In genomic region chr6:99204780-99205586, GRCm38 (mm10) we compare ENCODE assay signal across 8 mouse cellular contexts.
DNase-seq lines count a peak whose midpoint lies in the region; ATAC-seq and TF ChIP-seq lines count a peak whose summit lies in the region.

No protein-coding gene starts in this region.

- no peaks in the 10 kb centered on the region for H3K27me3 ChIP-seq in liver, adult 2 months (ENCODE audit: control insufficient read depth, insufficient read depth, low read length)
- H3K27me3 ChIP-seq in limb, embryonic 13.5 days, result no peaks in the 10 kb centered on the region
- H3K27me3 ChIP-seq in splenic B cell, adult 2 months (ENCODE audit: control insufficient read depth, insufficient read depth, low read length, poor library complexity, severe bottlenecking), result no peaks in the 10 kb centered on the region

- H3K9me3 ChIP-seq in limb, embryonic 13.5 days, result no peaks in the 10 kb centered on the region

- peak overlapping the region; percentile 62 for H3K4me2 ChIP-seq in limb, embryonic 13.5 days (replicated peaks)

- no peak for TF ChIP-seq POLR2A in liver, adult 2 months (IDR thresholded peaks at IDR 0.05; ENCODE audit: extremely low read depth, insufficient read depth, low read length)

- 0 out of 2 replicates have a peak overlapping the region, but pooled peaks have one; percentile 23 for H3K27ac ChIP-seq in liver, adult 2 months (replicated peaks; ENCODE audit: insufficient read depth, low read depth, low read length)
- no peak overlapping the region for H3K27ac ChIP-seq in limb, embryonic 13.5 days

- peaks cover 20% of the 10 kb centered on the region for H3K4me1 ChIP-seq in liver, adult 2 months (ENCODE audit: control insufficient read depth, insufficient read depth, low read length)
- H3K4me1 ChIP-seq in limb, embryonic 13.5 days, result peaks cover 57% of the 10 kb centered on the region

- no peak for DNase-seq in liver, adult 2 months (ENCODE audit: extremely low read depth, low read depth, low spot score)
- DNase-seq in liver, result no peak
- DNase-seq in embryo, embryonic 11 days, result peak; percentile 47
- DNase-seq in splenic B cell, adult 2 months (ENCODE audit: low read depth, low spot score), result peak; percentile 75
- DNase-seq in spleen, postnatal 36 days (ENCODE audit: low spot score in 2 of 2), result no peak
- no peak for DNase-seq in cerebellum, postnatal 36 days
- DNase-seq in adrenal gland, postnatal 14 days, result no peak

- no peak for ATAC-seq in limb, embryonic 13.5 days (ENCODE audit: low FRiP score, low read depth)

- H3K36me3 ChIP-seq in liver, adult 2 months (ENCODE audit: control insufficient read depth, insufficient read depth, low read length), result no peaks in the 10 kb centered on the region
- no peaks in the 10 kb centered on the region for H3K36me3 ChIP-seq in limb, embryonic 13.5 days
- no peaks in the 10 kb centered on the region; the same call in 1 of the 2 replicates for H3K36me3 ChIP-seq in splenic B cell, adult 2 months (ENCODE audit: control insufficient read depth, insufficient read depth, low read length, poor library complexity, severe bottlenecking)

- no peak overlapping the region for H3K4me3 ChIP-seq in liver, adult 2 months (ENCODE audit: insufficient read depth, low read depth, low read length)
- no peak overlapping the region for H3K4me3 ChIP-seq in limb, embryonic 13.5 days

- no peak overlapping the region for H3K9ac ChIP-seq in liver, adult 2 months (ENCODE audit: low read depth, low read length)
- H3K9ac ChIP-seq in limb, embryonic 13.5 days, result no peak overlapping the region

- TF ChIP-seq CTCF in liver, adult 2 months (IDR thresholded peaks at IDR 0.05; ENCODE audit: low read depth, low read length), result no peak

- peaks cover 3% of the 10 kb centered on the region; the same call in 1 of the 2 replicates for H3K79me2 ChIP-seq in liver, adult 2 months (ENCODE audit: control insufficient read depth, insufficient read depth, low read length)

- 63% methylated on average over 7 of the region's 7 CpGs for WGBS in liver, adult 2 months
- 11% methylated on average over 7 of the region's 7 CpGs for WGBS in limb, embryonic 13.5 days

Comparison
In these comparisons a context has a peak if more than half of its experiments do, and no peak if none do; other contexts are left out.
1. DNase-seq: peak in embryo, embryonic 11 days (single experiment) and splenic B cell, adult 2 months (single experiment); none in liver, adult 2 months (single experiment), liver (single experiment), spleen, postnatal 36 days (0 of 2), cerebellum, postnatal 36 days (0 of 2) and adrenal gland, postnatal 14 days (single experiment).